Mouse (Mus musculus) heart, postnatal 10 days (tissue): Measurements from ENCODE around the gene Krtcap3. TPM values are rescaled to one million over a fixed set of nuclear protein-coding genes. Genes with fewer than 3 reads are reported as not detected.

Source experiments
- DNase-seq, 2 experiments: peaks; one replicate each; pipeline ENCODE4 v3.0.0; 2021
- intact Hi-C: fragments of 180-260 bp; cut with DNase I; formaldehyde crosslinking; loops from one replicate; pipeline ENCODE4 v1.15.1; 2025
- total RNA-seq, 2 experiments: library from RNA; stranded (reverse); gene quantifications; 2 replicates each; pipeline ENCODE4 v1.2.3; 2021

Krtcap3 gene
- total RNA-seq, 2 experiments from 2014 or later: 2.1 to 2.5 TPM

DNA sequence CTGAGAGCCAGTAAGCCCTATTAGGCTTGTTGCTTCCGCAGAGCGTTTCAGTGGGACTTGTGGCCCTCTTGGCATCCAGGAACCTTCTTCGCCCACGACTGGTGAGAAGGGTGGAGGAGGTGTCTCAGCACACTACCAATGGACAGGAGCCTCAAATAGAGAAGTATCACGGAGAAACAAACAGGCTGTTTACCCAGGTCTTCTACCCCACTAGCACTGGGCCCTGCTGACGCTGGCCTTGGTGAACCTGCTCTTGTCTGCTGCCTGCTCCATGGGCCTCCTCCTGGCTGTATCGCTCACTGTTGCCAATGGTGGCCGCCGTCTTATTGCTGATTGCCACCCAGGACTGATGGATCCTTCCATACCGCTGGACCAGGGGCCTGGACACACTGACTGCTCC is 660 bp downstream of the Krtcap3 start:
- intact Hi-C loops: no loop called here
- no peak for DNase-seq

DNA sequence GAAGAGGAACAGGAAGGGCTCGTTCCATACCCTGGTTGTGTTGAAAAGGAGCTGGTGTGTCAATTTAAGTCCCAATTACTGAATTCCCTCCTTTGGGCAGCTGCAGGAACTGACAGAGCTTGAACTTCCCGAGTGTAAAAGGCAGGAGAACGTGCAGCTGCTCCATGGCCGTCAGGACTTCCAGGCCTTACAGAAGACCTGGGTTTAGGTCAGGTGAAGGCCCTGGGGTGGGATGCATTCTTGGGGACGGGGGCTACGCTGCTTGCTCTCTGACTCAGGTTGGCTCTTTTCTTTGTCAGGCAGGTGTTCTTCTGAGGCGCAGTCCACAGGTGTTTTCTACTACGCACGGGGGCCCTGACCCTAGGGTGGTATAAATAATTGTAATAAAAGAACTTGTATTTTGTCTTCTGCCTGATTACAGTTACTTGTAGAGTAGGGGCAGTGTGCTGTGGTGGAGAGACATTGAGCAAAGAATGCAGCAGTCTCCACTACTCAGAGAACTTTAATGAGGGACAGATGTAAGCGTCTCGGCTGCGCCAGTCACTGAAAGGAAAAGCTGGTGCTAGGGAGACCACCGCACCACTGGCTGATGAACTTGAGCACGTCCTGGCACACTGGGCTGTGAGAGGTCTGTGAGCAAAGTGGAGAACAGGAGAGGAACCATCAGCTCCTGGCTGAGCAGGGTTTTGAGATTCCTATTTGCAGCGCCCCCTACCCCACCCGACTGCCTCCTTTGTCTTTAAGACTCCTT is 1.5 kb downstream of the Krtcap3 start:
- intact Hi-C loops: no loop called here
- DNase-seq: no peak

DNA sequence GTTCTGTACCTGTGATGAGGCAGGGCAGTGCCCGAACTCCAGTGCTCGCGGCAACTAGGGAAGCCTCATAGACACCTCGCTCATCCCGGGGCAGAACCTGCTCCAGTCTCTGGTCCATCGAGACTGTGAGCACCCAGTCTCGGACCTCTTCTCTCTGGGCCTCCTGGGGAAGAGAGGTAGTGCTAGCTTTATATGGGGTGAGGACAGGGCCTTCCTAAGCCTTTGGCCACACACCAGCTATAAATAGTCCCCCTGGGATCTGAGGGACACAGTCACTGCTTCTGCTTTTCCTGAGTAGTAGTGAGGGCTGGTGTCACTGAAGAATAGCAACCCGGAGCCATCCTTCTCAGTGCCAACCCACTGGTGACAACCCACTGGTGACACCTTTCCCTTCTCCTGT is 2.3 kb downstream of the Krtcap3 start:
- DNase-seq: no peak
- intact Hi-C loops: no loop called here

DNA sequence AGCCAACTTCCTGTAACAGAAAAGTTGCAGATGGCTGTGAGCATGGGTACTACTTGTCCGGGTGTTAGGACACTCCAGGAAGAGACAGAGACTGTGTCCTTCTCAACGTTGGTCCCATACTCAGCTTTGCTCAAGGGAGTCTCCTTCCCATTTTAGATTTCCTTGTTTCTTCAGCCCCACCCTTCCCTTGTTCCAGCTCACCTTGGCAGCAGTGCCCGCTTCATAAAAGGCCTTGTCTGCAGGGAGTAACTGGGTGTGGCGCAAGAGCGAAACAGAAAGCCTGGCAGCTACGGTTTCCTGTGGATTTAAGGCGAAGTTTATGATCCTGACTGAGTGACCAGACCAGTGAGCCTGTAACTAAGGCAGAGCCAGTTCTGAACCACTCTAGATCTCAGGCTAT is 3.0 kb downstream of the Krtcap3 start:
- intact Hi-C loops: no loop called here
- DNase-seq: peak; percentile 45 to 53

DNA sequence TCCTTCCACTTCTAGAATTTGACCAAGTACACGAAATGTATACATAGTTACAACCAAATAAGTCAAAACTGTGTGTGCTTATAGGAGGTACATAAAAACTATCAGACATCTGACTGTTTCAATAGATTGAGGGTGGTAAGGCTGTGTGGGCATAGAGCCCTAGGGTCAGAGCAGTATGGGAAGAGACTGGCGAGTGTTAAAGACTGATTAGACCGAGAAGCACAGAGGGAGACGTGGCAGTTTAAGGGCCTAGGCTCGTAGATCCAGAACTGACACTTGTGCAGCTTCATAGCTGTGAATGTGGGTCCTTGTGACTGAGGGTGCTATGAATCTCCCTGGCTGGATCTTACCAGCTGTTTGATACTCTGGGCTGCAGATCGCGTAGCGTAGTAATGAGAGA is 3.4 kb downstream of the Krtcap3 start:
- DNase-seq: no peak
- intact Hi-C loops: no loop called here

DNA sequence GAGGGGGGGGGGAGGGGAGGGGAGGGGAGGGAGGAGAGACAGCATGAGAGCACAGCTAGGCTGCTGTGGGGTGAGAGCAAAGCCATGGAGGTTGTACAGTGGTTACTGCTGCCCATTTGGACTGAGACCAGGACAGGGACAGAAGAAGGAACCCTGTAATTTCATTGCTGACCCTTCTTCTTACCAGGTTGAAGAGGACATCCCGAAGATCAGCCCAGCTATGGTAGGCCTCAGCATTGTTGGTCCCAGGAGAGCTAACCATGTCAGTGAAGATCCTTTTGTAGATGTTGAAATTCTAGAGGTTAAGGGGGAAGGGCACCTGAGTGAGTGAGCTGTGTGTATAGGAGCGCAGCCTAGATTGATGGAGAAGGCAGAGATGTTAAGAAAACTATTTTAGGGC is 3.9 kb downstream of the Krtcap3 start:
- intact Hi-C loops: no loop called here
- no peak for DNase-seq

DNA sequence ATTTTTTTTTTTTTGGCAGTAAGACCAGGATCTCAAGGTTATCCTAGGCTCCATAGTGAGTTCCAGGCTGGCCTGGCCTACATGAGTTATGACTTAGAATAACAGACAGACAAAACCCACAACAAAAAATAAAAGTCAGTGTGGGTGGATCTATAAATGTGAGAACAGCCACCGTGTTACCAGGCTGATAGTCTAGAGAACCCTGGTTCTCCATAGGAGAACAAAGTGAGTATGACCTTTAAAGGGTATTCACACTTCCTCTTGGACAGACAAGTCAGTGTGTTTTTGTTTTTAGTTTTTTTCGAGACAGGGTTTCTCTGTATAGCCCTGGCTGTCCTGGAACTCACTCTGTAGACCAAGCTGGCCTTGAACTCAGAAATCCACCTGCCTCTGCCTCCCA is 4.5 kb downstream of the Krtcap3 start:
- no peak for DNase-seq
- intact Hi-C loops: no loop called here

DNA sequence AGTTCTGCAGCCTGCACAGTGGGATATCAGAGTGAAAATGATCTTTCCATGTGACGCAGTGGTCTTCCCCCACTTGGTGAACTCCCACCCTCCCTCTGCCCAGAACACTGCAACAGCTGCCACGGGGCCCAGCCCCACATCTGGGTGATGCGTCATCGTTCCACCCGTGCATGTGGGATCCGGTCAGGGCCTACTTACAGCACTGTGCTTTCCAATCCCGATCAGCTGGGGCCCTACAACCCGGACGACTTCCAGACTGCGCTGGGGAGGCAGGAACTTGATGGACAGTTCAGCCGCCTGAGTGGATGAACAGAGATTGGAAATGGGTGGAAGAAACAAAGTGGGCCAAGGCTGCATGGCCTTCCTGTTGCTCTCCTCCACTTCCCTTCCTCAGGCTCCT is 6.1 kb downstream of the Krtcap3 start:
- intact Hi-C loops: no loop called here
- peak in 1 of 2 experiments; percentile 13 for DNase-seq

DNA sequence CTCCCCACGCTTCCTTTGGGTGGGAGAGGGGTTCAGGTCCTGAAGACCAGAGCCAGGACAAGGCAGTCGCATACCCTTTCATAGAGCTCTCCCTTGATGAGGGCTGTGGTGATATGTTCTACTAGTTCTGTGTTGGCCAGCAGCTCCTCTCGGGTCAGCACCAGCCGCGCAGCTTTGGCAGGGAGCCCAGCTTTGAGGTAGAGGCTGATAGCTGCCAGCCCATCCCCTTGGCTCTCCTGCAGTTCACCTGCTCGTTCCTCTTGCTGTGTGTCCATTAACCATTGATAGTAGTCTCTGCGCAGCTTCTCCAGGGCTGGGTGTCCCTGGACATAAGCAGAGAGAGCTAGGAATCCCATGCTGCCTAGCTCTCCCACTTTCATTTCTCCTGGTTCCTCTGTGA is 14.6 kb downstream of the Krtcap3 start:
- intact Hi-C loops: no loop called here
- peak; percentile 35 to 36 for DNase-seq

DNA sequence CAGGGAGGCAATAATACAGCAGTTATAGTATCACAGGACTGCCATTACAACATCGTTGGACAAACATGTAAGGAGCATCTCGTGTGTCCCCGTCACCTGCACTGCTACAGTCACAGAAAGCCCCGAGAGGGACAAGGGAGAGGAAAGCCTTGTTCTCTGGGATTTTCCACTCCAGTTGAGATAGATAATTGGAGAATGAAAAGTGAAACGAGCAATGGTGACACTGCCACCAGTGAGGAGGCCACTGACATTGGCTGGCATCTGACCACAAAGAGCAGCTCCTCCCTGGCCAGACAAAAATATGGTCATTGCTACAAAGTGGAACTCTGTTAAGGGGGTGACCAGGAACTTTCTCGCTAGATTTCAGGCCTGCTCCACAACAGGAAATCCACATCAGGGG is 16.2 kb downstream of the Krtcap3 start:
- no peak for DNase-seq
- intact Hi-C loops: no loop called here

DNA sequence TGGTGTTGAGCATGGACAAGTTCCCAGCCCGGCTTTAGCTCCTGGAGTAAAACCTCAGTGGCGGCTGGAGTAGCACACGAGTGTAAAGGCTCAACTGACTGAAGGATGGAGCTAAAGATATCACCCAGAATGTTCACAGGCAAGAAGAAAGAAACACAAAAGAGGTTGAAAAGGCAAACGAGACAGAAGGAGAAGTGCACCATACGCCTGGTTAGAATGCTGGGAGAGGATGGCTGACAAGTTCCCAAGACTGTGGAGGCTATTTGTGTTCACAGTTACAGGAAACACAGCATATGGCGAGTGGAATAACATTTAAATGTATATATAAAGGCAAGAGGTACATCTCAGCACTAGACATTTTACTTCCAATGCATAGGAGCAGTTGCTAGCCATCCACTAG is 21.5 kb downstream of the Krtcap3 start:
- DNase-seq: no peak
- intact Hi-C loops: no loop called here

DNA sequence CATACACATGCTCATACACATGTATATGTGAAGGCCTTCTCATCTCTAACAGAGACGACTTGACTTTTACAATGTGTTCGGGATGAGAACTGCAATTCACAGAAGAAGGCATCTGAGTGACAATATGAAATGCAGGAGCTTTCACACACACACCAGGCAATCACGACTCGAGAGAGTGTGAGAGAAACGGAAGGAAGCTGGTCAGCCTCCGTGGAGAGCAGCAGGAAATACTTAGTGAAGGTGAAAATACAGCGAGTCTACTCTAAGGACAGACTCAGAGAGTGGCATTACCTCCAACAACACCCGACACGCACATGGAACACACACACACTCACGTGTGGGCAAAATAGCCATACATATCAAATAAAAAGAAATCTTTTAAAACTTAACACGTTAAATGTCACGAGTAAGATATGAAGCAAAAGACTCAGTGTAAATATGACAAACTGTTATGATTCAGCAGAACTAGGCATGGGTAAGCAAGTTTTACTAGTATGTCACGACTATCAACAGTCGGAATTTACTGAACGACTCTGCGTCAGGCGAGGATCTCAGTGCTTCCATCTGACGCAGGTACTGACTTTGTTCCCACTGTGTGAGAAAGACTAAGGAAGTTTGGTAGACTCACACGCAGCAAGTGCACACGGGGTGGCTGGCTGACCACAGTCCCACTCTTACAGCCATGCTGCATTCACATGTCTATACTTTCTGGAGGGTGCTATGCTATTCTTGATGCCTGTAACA is 27.9 kb downstream of the Krtcap3 start:
- intact Hi-C loops: no loop called here

DNA sequence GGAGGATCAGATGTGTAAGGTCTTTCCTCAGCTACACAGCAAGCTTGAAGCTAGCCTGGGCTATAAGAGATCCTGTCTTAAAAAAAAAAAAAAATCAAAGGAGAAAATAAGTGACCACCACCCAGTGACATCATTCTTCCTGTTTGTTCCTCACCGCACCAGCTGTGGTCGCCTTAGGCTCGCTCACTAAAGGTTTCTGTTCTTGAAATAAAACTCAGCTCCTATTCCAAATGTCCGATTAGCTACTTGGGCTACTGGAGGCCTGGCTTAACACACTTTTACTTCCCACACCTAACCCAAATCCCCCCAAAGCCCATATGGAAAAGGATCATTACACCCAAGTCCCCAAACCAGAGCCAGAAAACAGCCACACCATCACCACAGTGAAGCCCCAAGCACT is 36.7 kb downstream of the Krtcap3 start:
- intact Hi-C loops: no loop called here
- DNase-seq: no peak

More for the DNA sequence above, 27.9 kb downstream of the Krtcap3 start:
- no peak for DNase-seq

DNA sequence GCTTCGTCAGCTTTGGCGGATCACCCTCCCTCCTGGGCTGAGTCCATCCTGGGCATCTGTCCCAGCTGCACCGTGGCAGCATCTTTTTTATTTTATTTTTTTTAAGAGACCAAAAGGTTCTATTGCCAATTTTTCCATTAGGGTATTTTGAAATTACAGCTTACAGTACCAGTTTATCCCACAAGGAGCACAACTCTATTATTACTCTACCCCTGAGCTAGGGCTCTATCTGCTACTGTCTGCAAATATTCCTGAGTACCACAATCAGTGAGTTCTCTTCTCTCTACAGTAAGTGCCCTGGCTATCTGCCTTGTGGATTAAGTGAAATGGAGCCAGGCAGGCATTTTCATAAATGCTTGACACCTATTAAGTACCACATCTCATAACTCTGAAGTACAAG is 37.2 kb downstream of the Krtcap3 start:
- intact Hi-C loops: no loop called here
- peak in 1 of 2 experiments; percentile 11 for DNase-seq

DNA sequence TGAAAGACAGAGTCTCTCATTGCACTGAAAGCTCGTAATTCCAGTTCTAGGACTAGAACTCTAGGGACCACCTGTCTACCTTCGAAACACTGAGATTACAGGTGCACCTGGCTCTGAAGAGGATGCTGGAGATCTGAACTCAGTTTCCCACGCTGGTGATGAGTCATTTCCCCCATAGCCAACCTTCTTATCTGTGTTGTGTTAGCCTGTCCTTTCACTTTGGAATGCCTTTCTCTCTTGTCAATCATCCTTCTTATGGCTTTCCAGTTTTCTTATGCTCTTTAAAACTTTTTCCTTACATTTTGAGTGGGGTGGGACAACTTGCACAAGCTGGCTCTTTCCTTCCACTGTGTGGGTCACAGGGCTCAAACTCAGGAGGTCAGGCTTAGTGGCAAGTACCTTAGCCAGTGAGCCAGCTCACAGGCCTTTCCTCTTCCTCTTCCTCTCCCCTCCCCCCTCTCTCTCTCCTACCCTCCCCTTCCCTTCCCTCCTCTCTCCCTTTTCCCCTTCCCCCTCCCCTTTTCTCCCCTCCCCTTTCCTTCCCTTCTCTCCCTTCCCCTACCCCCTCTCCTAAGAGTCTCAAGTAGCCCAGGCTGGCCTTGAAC is 38.2 kb downstream of the Krtcap3 start:
- intact Hi-C loops: loop anchor here (2.0 kb wide), 1 partner anchor 49 kb away; the partner anchor contains the start of genes Gm9970 and Nrbp1
- no peak for DNase-seq

DNA sequence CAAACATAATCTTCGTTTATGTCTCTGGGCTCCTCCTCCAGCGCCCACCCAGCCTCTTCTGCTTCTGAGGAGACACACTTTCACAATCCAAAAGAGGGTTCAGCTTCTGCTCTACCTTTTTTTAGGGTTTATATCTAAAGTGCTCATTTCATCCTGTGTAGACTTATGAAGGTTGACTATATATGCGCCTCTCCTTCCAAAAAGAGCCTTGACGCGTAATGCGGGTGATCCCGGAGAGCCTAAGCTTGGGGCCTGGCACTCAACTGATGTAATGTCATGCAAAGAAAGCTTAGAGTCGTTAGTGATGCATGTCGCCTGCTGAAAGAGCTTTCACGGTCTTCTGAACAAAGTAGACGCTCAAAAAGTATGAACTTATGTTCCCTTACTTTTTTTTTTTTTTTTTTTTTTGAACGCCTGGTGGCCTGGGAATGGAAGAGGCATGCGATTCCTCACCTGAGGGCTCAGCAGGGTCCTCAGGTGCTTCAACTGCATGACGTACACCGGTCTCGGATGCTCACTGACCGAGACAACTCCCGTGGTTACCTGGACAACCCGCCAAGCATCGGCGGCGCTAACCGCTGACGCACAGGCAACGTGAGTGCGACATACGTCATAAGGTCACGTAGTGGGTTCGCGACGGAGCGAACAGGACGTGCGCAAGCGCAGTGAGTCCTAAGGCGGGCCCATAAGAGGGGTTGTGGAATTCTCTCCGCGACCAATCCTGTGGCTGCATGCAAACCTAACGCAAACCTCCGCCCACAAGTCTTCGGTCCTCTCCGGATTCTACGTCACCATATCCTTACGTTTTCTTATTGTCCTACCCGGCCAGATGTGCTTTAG is 39.2 kb downstream of the Krtcap3 start, which contains the start of gene Ift172:
TSS of gene Ift172 (minus strand) at position 596 of the 840 bp plus-strand sequence.
- DNase-seq: peak; percentile 97 to 98
- intact Hi-C loops: loop anchor here (2.0 kb wide), 1 partner anchor 50 kb away; the partner anchor contains the start of genes Gm9970 and Nrbp1

DNA sequence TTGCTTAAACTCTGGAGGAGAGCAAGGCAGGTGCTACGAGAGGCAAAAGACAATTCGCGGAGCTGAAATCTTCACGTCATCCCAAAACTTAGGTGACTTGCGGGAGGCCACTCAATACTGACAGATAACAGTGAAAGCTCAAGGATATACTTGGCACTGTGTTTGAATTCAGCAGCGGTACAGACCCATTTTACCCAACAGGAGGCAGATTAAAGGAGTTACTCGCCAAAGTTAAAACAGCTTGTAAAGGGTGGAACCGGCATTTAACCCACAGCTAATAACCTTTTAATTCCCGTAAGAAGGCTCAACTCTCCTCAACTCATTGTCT is 39.8 kb downstream of the Krtcap3 start:
- intact Hi-C loops: loop anchor here (2.0 kb wide), 1 partner anchor 51 kb away; the partner anchor contains the start of genes Gm9970 and Nrbp1
- no peak for DNase-seq

DNA sequence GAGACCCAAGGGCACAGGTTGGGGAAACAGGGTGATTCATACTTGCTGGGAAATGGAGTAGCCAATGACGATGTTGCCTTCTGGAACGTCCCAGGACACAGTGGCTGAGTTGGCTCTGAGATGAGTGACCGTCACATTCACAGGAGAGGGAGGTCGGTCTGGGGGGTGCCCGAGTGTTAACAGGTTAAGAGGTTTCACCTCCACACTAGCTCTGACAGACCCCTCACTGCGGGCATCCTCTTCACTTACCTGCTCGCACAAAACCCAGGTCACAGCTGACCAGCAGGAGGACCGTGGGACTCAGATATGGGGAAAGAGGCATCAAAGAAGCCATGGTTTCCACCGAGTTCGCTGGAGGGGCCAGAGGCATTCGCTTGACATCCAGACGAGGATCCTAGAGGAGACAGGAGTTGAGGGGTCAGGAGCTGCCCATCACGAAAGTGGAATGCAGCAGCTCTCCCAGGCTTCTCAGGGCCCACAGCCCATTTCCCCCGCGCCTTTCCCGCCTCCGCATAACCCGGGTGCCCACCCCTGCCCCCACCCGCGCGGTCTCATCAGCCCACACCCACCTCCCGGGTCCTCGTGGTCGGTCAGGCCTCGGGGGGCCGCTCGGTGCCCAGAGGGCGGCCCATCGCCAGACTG is 43.6 kb downstream of the Krtcap3 start:
- intact Hi-C loops: no loop called here
- no peak for DNase-seq

DNA sequence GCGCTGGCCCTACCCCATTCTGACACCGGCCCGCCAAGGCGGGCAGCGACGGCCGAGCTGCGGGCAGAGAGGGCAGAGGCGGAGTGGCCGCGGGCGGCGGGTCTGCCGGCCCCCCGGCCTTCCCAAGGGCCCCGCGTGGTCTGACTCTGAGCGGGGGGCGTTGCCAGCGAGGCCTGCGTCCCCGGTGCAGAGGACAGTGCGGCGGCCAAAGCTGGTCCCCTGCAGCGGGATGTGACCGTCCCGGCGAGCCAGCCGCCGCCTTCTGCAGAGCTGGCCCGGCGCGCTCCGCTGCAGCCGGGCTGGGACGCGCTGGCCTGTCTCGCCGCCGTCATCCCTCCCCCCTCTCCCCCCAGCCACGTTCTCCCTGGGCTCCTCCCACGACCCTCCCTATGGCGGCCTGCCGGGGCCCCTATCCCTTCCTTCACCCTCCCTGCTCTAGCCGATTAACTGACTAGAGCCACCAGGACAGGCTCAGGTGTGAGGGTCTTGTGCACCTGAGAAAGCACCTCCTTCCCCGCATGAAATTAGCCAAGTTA is 44.2 kb downstream of the Krtcap3 start, which contains the start of gene Fndc4:
TSS of gene Fndc4 (minus strand) at position 475 of the 536 bp plus-strand sequence.
- intact Hi-C loops: no loop called here
- peak; percentile 30 to 36 for DNase-seq
